Mouse (Mus musculus) hindbrain, embryonic 15.5 days (tissue): ENCODE results near the gene Trp53tg5. TPM values are rescaled to one million over a fixed set of nuclear protein-coding genes. Genes with fewer than 3 reads are reported as not detected.

Experiments
- ATAC-seq: fragments of 200-750 bp; cut with Nextera tagmentation; 2 replicates; pipeline ENCODE4 v1.8.0; 2017; ENCODE audit warnings: low read depth, moderate number of reproducible peaks, moderate TSS enrichment; ENCODE audit not compliant: low FRiP score
- H3K27ac ChIP-seq: fragments of 300-500 bp; sonication (generic); replicated peaks from 2 replicates; pipeline ENCODE4 v1.5.1; 2015; ENCODE audit warnings: mild to moderate bottlenecking, inconsistent platforms
- H3K27me3 ChIP-seq: fragments of 300-500 bp; sonication (generic); 2 replicates; pipeline ENCODE4 v1.6.1; 2015; ENCODE audit warnings: control low read depth, inconsistent platforms
- H3K36me3 ChIP-seq: fragments of 300-500 bp; sonication (generic); 2 replicates; pipeline ENCODE4 v1.6.1; 2015; ENCODE audit warnings: control low read depth, inconsistent platforms
- H3K4me1 ChIP-seq: fragments of 300-500 bp; sonication (generic); replicated peaks from 2 replicates; pipeline ENCODE4 v1.6.1; 2015; ENCODE audit warnings: control low read depth, inconsistent platforms
- H3K4me2 ChIP-seq: fragments of 300-500 bp; sonication (generic); 2 replicates; pipeline ENCODE4 v1.6.1; 2015; ENCODE audit warnings: moderate library complexity, mild to moderate bottlenecking, inconsistent platforms
- H3K4me3 ChIP-seq: fragments of 300-500 bp; sonication (generic); 2 replicates; pipeline ENCODE4 v1.5.1; 2015; ENCODE audit warnings: mild to moderate bottlenecking, inconsistent platforms
- H3K9ac ChIP-seq: fragments of 300-500 bp; sonication (generic); 2 replicates; pipeline ENCODE4 v1.6.1; 2015; ENCODE audit warnings: inconsistent platforms
- H3K9me3 ChIP-seq: fragments of 300-500 bp; sonication (generic); 2 replicates; pipeline ENCODE4 v1.6.1; 2016; ENCODE audit warnings: control low read depth, inconsistent platforms
- WGBS: fragments of 180-500 bp; shearing (Covaris S2); methylation state at CpG from one replicate; pipeline ENCODE4 v1.1.7; 2015; 5-methylcytosine and 5-hydroxymethylcytosine counted together
- polyA plus RNA-seq: library from polyadenylated mRNA; unstranded; fragments of >200 nt; fragmentation: Nextera tagmentation; extraction: Ambion mirVana; gene quantifications from 2 replicates; pipeline ENCODE4 v1.2.1, GENCODE M21; 2015

Trp53tg5 gene
- polyA plus RNA-seq, 1 experiment from 2014 or later, result not detected

DNA sequence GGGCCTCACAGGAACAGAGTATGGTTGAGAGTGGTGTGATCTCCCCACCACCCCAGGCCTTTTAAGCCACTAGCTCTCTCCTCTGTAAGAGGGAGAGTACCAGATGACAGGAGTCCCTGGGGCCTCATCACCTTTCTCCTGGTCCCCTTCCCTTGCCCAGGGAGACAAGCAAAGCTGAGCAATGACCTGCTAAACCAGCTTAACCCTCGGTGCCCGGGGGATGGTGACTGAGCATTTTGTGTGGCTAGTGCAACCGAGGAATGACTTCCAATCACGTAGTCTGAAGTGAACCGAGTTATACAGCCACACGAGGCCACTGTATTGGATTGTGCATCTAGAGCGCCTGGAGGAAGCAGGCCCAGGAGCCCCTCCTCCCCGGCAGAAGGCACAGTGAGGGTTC lies 49.1 kb downstream of the Trp53tg5 start:
- Histone ChIP-seq H3K9ac (no peak overlapping the region), H3K4me2 (no peak overlapping the region), H3K9me3 (no peaks in the 10 kb centered on the region), H3K4me1 (no peaks in the 10 kb centered on the region), H3K36me3 (no peaks in the 10 kb centered on the region), H3K27ac (no peak overlapping the region), H3K4me3 (no peak overlapping the region), H3K27me3 (no peaks in the 10 kb centered on the region)
- ATAC-seq, result no peak
- WGBS, result 92% methylated on average over 8 of the region's 8 CpGs

DNA sequence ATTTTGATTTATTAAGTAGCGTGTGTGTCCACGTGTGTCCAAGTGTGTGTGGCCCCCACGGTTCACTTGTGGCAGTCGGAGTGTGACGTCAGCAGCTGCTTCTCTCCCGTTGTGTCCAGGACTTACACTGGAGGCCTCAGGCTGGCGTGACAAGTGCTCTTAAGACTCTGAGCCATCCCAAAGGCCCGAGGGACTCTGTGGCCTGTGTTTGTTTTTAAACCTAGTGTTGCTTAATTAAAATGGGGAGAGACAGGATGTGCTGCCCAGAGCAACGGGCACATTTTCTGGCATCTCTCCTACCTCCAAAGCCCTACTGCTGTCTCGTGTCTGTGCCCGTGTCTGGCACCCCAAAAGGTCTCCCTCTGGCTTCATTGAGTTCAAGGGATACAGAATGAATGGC lies 50.1 kb downstream of the Trp53tg5 start:
- Histone ChIP-seq H3K4me3 (no peak overlapping the region), H3K27ac (no peak overlapping the region), H3K4me2 (no peak overlapping the region), H3K9me3 (no peaks in the 10 kb centered on the region), H3K36me3 (no peaks in the 10 kb centered on the region), H3K9ac (no peak overlapping the region), H3K27me3 (no peaks in the 10 kb centered on the region), H3K4me1 (no peaks in the 10 kb centered on the region)
- WGBS, result 89% methylated on average over 11 of the region's 11 CpGs
- ATAC-seq, result no peak

DNA sequence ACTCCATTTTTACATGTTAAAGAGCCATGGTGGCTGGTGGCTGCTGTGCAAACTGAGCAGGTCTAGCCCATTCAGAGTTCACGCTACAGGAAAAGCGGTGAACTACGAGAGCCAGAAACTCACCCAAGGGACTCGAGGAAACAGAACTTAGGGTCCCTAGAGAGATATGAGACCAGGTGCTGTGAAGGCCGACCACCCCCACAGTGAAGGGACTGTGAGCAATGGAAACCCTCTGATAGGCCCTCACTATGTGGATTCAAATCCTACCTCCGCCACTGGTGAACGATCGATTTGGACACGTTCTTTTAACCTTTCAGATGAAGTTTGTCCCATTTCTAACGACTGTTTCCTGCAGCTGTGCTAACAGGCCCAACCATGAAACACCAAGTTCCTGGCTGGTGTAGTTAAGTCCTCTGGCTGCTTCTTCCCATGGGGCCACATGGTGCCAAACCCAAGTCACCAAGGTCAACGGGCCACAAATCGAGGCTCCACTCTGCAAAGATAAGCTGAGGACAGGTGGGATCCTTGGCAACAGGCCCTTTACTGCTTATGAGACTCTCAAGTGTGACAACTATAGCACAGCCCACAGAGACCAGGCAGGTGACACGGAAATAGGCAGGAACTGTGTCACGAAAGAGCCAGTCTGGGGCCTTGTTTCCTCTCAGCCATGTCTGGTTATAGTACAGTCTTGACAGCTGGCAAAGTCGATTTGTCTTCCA lies 50.7 kb downstream of the Trp53tg5 start:
- Histone ChIP-seq H3K27me3 (no peaks in the 10 kb centered on the region), H3K4me2 (no peak overlapping the region), H3K4me1 (no peaks in the 10 kb centered on the region), H3K9ac (no peak overlapping the region), H3K36me3 (no peaks in the 10 kb centered on the region), H3K27ac (no peak overlapping the region), H3K4me3 (no peak overlapping the region), H3K9me3 (no peaks in the 10 kb centered on the region)
- ATAC-seq, result no peak
- 90% methylated on average over 15 of the region's 15 CpGs for WGBS

DNA sequence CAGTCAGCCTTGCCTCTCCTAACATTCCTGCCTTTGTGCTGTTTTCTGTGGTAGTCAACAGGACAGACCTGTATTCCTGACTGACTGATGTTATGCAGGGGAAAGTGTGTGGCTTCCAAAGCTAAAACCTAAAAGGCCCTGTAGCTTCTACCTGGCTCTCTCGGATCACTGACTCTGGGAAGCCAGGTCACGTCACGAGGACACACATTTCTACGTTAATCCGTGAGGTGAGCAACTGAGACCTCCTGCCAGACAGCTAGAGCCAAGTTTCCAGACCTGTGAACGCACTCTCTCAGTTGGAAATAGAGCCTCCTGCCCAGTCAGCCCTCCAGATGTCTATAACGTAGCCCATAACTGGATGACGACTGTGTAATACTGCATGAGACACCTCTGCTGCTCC lies 51.5 kb downstream of the Trp53tg5 start:
- Histone ChIP-seq H3K4me3 (no peak overlapping the region), H3K4me2 (no peak overlapping the region), H3K27ac (no peak overlapping the region), H3K9ac (no peak overlapping the region), H3K4me1 (no peaks in the 10 kb centered on the region), H3K9me3 (no peaks in the 10 kb centered on the region), H3K36me3 (no peaks in the 10 kb centered on the region), H3K27me3 (no peaks in the 10 kb centered on the region; the same call in 1 of the 2 replicates)
- WGBS, result 86% methylated on average over 8 of the region's 8 CpGs
- no peak for ATAC-seq

DNA sequence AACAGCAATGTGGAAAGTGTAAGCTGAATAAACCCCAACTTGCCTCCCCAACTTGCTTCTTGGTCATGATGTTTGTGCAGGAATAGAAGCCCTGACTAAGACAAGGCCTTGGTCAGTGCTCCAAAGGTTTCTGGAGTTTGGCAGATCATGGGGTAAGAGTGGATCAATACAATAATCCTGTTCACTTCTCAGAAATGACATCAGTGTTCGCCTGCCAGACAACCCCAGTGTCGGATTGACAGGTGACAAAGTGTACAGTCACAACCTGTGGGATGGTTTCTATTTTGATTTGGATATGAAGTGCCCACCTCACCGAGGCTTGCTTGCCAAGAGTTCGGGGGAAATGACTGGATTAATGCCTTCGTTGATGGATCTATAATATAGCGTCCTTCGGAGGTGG lies 52.2 kb downstream of the Trp53tg5 start:
- H3K4me1 ChIP-seq, result no peaks in the 10 kb centered on the region
- no peak overlapping the region for H3K4me2 ChIP-seq
- H3K9me3 ChIP-seq, result no peaks in the 10 kb centered on the region
- WGBS, result 95% methylated on average over 7 of the region's 7 CpGs
- H3K36me3 ChIP-seq, result no peaks in the 10 kb centered on the region
- no peak overlapping the region for H3K4me3 ChIP-seq
- H3K27me3 ChIP-seq, result no peaks in the 10 kb centered on the region; the same call in 1 of the 2 replicates
- no peak overlapping the region for H3K27ac ChIP-seq
- no peak for ATAC-seq
- H3K9ac ChIP-seq, result no peak overlapping the region

Other genes starting within 250 kb of the Trp53tg5 start
- not detected in 2 replicates for gene Svs2, start 235.3 kb downstream of the Trp53tg5 start, polyA plus RNA-seq
- gene Svs3b, start 217.1 kb downstream of the Trp53tg5 start, polyA plus RNA-seq, result not detected in 2 replicates
- not detected in 2 replicates for gene Svs4, start 195.3 kb downstream of the Trp53tg5 start, polyA plus RNA-seq
- gene Svs3a, start 184.5 kb downstream of the Trp53tg5 start, polyA plus RNA-seq, result not detected in 2 replicates
- gene Svs6, start 157.0 kb downstream of the Trp53tg5 start, polyA plus RNA-seq, result not detected in 2 replicates
- gene Svs5, start 141.0 kb downstream of the Trp53tg5 start, polyA plus RNA-seq, result not detected in 2 replicates
- 0.25 and 0.65 TPM in 2 replicates for gene Slpi, start 84.6 kb downstream of the Trp53tg5 start, polyA plus RNA-seq
- gene Rbpjl, start 70.6 kb downstream of the Trp53tg5 start, polyA plus RNA-seq, result 0.08 and 0.10 TPM in 2 replicates
- gene Matn4, start 68.6 kb downstream of the Trp53tg5 start, polyA plus RNA-seq, result 3.9 and 5.1 TPM in 2 replicates
- 9.4 and 10.4 TPM in 2 replicates for gene Sdc4, start 29.8 kb downstream of the Trp53tg5 start, polyA plus RNA-seq
- 82.7 and 88.2 TPM in 2 replicates for gene Sys1, start 16.8 kb downstream of the Trp53tg5 start, polyA plus RNA-seq
- gene Gm20458, start 12.8 kb downstream of the Trp53tg5 start, polyA plus RNA-seq, result 5.0 and 6.6 TPM in 2 replicates
- gene Dbndd2, start 12.4 kb upstream of the Trp53tg5 start, polyA plus RNA-seq, result 22.8 and 23.1 TPM in 2 replicates
- gene Pigt, start 23.8 kb upstream of the Trp53tg5 start, polyA plus RNA-seq, result 93.4 and 103 TPM in 2 replicates
- gene Wfdc2, start 88.7 kb upstream of the Trp53tg5 start, polyA plus RNA-seq, result 1.1 and 4.4 TPM in 2 replicates
- not detected in 2 replicates for gene Spint3, start 99.7 kb upstream of the Trp53tg5 start, polyA plus RNA-seq
- gene Wfdc6a, start 111.7 kb upstream of the Trp53tg5 start, polyA plus RNA-seq, result not detected in 2 replicates
- gene Eppin, start 119.9 kb upstream of the Trp53tg5 start, polyA plus RNA-seq, result 0.21 TPM in 1 of 2 replicates, not detected in the other
- not detected in 2 replicates for gene Wfdc6b, start 139.8 kb upstream of the Trp53tg5 start, polyA plus RNA-seq
- not detected in 2 replicates for gene Wfdc8, start 139.9 kb upstream of the Trp53tg5 start, polyA plus RNA-seq
- not detected in 2 replicates for gene Wfdc16, start 165.1 kb upstream of the Trp53tg5 start, polyA plus RNA-seq
- gene Wfdc10, start 182.3 kb upstream of the Trp53tg5 start, polyA plus RNA-seq, result not detected in 2 replicates
- gene Wfdc9, start 182.9 kb upstream of the Trp53tg5 start, polyA plus RNA-seq, result not detected in 2 replicates
- not detected in 2 replicates for gene Wfdc11, start 200.4 kb upstream of the Trp53tg5 start, polyA plus RNA-seq
- not detected in 2 replicates for gene Wfdc13, start 211.4 kb upstream of the Trp53tg5 start, polyA plus RNA-seq
- gene Spint4, start 224.8 kb upstream of the Trp53tg5 start, polyA plus RNA-seq, result not detected in 2 replicates
- not detected in 2 replicates for gene Spint5, start 241.6 kb upstream of the Trp53tg5 start, polyA plus RNA-seq